Mouse (Mus musculus) heart, adult 2 months (tissue): ENCODE data around the gene Utp3. TPM values are rescaled to one million over a fixed set of nuclear protein-coding genes. Genes with fewer than 3 reads are reported as not detected.

Experiments used
- DNase-seq, 2 experiments: peaks; one replicate each; pipeline ENCODE4 v3.0.0; 2021
- H3K27ac ChIP-seq: fragments of 200-600 bp; 2 replicates; pipeline ENCODE4 v1.8.1; 2022
- H3K27me3 ChIP-seq: fragments of 200-500 bp; 2 replicates; pipeline ENCODE4 v1.6.1; 2012; ENCODE audit warnings: mild to moderate bottlenecking, low read length, inconsistent platforms, mixed read lengths; ENCODE audit not compliant: control insufficient read depth, insufficient read depth
- H3K36me3 ChIP-seq: fragments of 200-500 bp; 2 replicates; pipeline ENCODE4 v1.6.1; 2012; ENCODE audit warnings: low read length, inconsistent platforms; ENCODE audit not compliant: control insufficient read depth, insufficient read depth
- H3K4me1 ChIP-seq: fragments of 200-500 bp; 2 replicates; pipeline ENCODE4 v1.6.1; 2011; ENCODE audit warnings: low read length; ENCODE audit not compliant: control insufficient read depth, insufficient read depth
- H3K4me3 ChIP-seq: fragments of 200-600 bp; 2 replicates; pipeline ENCODE4 v1.8.1; 2022
- H3K79me2 ChIP-seq: fragments of 200-500 bp; replicated peaks from 2 replicates; pipeline ENCODE4 v1.6.1; 2012; ENCODE audit warnings: mild to moderate bottlenecking, inconsistent platforms, low read length, moderate library complexity, mixed read lengths; ENCODE audit not compliant: control insufficient read depth, insufficient read depth
- H3K9ac ChIP-seq: fragments of 200-500 bp; 2 replicates; pipeline ENCODE4 v1.6.1; 2012; ENCODE audit warnings: low read depth, mild to moderate bottlenecking, control low read depth, inconsistent platforms, low read length, mixed read lengths
- CTCF ChIP-seq: fragments of 200-600 bp; IDR thresholded peaks from 2 replicates; pipeline ENCODE4 v1.8.1; 2022; ENCODE audit warnings: antibody characterized with exemption, mild to moderate bottlenecking, moderate library complexity
- EP300 ChIP-seq: fragments of 200-500 bp; IDR thresholded peaks from 2 replicates; pipeline ENCODE4 v1.6.1; 2011; ENCODE audit warnings: low read depth, low read length, control low read depth; ENCODE audit not compliant: insufficient read depth
- POLR2A ChIP-seq: fragments of 200-500 bp; IDR thresholded peaks from 2 replicates; pipeline ENCODE4 v1.6.1; 2011; ENCODE audit warnings: mild to moderate bottlenecking, low read depth, low read length, control low read depth; ENCODE audit not compliant: insufficient read depth
- WGBS: fragments of 180-500 bp; shearing (Covaris S2); methylation state at CpG from one replicate; pipeline ENCODE4 v1.1.7; 2018; 5-methylcytosine and 5-hydroxymethylcytosine counted together
- intact Hi-C: fragments of 180-260 bp; cut with DNase I; formaldehyde crosslinking; loops from one replicate; pipeline ENCODE4 v1.15.1; 2025
- polyA plus RNA-seq: library from polyadenylated mRNA; depleted of rRNA; stranded (reverse); fragments of >200 nt; gene quantifications from 2 replicates; pipeline ENCODE4 v1.2.3, GENCODE M21; 2012
- total RNA-seq, 2 experiments: library from RNA; stranded (reverse); gene quantifications; 2 replicates each; pipeline ENCODE4 v1.2.3; 2021

The Utp3 gene
- total and polyA plus RNA-seq, 3 experiments, result 6.9 to 22.7 (median 19.9) TPM

DNA sequence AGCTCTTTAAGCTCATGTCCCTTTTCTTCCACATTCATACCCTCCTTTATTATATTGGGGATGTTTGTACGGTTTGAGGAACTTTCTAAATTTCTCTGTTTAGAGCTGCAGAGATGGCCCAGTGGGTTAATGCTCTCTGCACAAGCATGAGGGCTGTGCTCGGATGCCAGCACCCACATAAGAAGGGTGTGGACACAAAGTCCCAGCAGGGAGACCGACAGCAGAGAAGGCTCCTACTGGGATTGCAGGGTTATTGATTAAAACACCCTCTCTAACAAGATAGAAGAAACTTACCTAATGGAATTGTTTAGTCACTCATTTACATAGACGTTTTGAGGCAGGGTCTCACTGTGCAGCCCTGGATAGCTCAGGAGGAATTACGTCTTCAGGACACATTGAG lies 34.2 kb downstream of the Utp3 start:
- Histone ChIP-seq H3K79me2 (peaks cover 3% of the 10 kb centered on the region; the same call in 1 of the 2 replicates), H3K27me3 (no peaks in the 10 kb centered on the region), H3K9ac (no peak overlapping the region), H3K4me1 (peaks cover 4% of the 10 kb centered on the region), H3K4me3 (no peak overlapping the region), H3K27ac (no peak overlapping the region), H3K36me3 (no peaks in the 10 kb centered on the region)
- TF ChIP-seq EP300 (no peak), CTCF (no peak), POLR2A (no peak)
- DNase-seq, result no peak
- intact Hi-C loops, result no loop called here
- WGBS, result 73% methylated on average over 5 of the region's 5 CpGs

DNA sequence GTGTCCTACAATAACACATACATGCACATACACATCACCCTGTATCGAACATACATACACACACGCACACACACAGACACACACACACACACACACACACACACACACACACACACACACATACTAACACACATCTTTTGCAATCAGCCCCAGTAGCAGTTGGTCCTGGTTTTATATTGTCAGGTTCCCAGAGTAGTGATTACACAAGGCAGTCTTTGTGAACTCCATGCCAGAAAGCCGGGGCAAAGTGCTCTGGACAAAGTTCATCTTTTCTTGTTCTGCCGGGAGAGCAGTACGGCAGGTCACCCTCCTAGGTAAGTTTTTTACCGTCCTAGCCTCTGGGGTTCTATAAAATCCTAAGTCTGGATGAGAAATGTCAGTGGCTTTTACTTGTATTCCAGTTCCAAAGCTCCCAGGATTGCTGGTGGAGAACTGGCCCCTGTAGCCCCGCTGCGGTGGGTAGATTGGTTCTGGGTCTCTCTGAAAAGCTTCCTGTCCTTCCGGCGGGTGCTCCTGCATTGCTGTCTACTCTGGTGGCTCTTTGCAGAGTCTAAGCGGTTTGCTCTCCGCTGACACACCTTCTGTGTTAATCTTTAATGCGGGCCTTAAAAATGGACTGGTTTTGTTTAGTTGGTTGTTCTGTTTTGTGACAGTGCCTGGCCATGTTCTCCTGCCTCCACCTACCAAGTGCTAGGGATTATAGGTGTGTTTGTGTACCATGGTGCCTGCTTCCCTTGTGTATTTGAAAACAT lies 39.3 kb downstream of the Utp3 start:
- TF ChIP-seq EP300 (no peak), POLR2A (no peak), CTCF (no peak)
- H3K4me1 ChIP-seq, result no peaks in the 10 kb centered on the region
- H3K9ac ChIP-seq, result no peak overlapping the region
- H3K27me3 ChIP-seq, result no peaks in the 10 kb centered on the region
- WGBS, result 90% methylated on average over 13 of the region's 13 CpGs
- no peaks in the 10 kb centered on the region for H3K79me2 ChIP-seq
- intact Hi-C loops, result no loop called here
- no peak overlapping the region for H3K4me3 ChIP-seq
- no peaks in the 10 kb centered on the region for H3K36me3 ChIP-seq
- H3K27ac ChIP-seq, result no peak overlapping the region
- no peak for DNase-seq

DNA sequence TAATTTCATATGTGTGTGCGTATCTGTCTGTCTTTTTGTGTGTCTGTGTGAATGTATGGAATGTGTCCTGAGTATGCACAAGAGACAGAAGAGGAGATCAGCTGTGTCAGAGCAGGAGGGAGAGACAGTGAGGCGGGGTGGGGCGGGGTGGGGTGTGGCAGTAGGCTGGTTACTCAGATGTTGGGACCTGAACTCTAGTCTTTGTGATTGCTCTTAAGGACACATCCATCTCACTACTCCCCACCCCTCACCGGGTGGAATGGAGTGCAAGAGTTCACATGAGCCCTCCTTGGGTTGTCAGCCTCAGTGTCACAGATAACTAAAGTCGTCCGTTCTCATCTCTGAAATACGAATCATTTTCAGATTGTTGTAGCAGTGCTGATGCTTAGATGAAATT lies 39.9 kb downstream of the Utp3 start:
- Histone ChIP-seq H3K27me3 (no peaks in the 10 kb centered on the region), H3K79me2 (no peaks in the 10 kb centered on the region), H3K4me3 (no peak overlapping the region), H3K36me3 (no peaks in the 10 kb centered on the region), H3K4me1 (no peaks in the 10 kb centered on the region), H3K27ac (no peak overlapping the region), H3K9ac (no peak overlapping the region)
- intact Hi-C loops, result no loop called here
- DNase-seq, result no peak
- WGBS, result 84% methylated on average over 7 of the region's 7 CpGs
- TF ChIP-seq CTCF (no peak), EP300 (no peak), POLR2A (no peak)

DNA sequence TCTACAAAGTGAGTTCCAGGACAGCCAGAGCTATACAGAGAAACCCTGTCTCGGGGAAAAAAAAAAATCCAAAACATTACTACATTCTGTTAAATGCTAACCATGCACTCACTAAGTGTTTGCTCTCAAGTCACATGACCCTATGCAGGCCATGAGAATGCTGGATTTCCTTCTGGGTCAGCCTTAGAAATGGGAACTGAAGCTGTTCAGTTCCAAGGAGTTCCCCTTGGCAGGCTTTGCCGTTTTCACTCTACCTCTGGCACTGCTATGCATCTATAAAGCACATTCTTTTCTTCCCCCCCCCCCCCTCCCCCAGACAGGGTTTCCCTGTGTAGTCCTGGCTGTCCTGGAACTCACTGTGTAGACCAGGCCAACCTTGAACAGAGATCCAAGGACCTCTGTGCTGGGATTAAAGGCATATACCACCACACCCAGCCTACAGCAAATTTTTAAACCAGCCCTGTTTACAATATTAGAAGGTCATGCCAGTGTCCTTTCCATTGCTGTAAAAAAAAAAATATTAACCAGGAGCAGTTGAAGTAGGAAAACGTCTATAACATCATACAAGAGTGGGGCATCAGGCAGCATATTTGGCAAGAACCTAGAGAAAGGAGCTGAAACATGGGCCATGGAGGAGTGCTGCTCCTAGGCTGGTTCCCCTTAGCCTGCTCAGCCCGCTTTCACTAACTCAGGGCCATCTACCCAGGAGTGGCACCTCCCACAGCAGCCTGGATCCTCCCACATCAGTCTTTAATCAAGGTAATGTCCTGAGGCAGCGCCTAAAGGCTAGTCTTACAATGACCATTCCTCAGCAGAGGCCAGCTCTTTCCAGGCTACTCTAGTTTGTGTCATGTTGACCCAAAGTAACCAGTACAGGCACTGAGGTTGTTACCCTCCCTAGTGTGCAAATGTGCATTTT lies 41.5 kb downstream of the Utp3 start:
- Histone ChIP-seq H3K27me3 (no peaks in the 10 kb centered on the region), H3K27ac (no peak overlapping the region), H3K4me1 (no peaks in the 10 kb centered on the region), H3K4me3 (no peak overlapping the region), H3K79me2 (0 out of 2 replicates have a peak, but pooled peaks cover 2% of the 10 kb centered on the region), H3K9ac (no peak overlapping the region), H3K36me3 (no peaks in the 10 kb centered on the region)
- WGBS, result 74% methylated on average over 5 of the region's 5 CpGs
- DNase-seq, result no peak
- TF ChIP-seq POLR2A (no peak), EP300 (no peak), CTCF (no peak)
- intact Hi-C loops, result no loop called here

DNA sequence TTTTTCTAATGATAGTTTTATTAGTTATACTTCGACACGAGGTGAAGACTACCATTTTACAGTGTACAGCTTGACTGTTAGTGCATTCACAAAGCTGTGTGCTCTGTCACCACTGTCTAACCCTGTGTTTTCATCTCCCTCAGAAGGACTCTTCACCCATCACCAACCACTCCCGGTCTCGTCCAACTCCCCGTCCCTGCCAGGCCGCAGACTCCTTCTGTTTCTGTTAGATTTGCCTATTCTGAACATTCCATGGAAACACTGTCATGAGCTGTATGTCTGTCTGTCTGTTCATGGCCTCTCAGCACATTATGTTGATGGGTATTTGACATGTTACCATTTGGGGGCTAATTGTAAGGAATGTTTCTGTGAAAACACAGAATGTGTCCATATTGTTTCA lies 44.7 kb downstream of the Utp3 start:
- H3K36me3 ChIP-seq, result no peaks in the 10 kb centered on the region
- H3K4me3 ChIP-seq, result no peak overlapping the region
- H3K4me1 ChIP-seq, result no peaks in the 10 kb centered on the region
- H3K9ac ChIP-seq, result no peak overlapping the region
- no peak for DNase-seq
- 86% methylated on average over 6 of the region's 6 CpGs for WGBS
- TF ChIP-seq CTCF (no peak), EP300 (no peak), POLR2A (no peak)
- H3K27me3 ChIP-seq, result no peaks in the 10 kb centered on the region
- 0 out of 2 replicates have a peak, but pooled peaks cover 2% of the 10 kb centered on the region for H3K79me2 ChIP-seq
- no peak overlapping the region for H3K27ac ChIP-seq
- intact Hi-C loops, result no loop called here
